Mouse (Mus musculus): Measurements from ENCODE around the gene Tnni3k.

Tnni3k gene

DNA sequence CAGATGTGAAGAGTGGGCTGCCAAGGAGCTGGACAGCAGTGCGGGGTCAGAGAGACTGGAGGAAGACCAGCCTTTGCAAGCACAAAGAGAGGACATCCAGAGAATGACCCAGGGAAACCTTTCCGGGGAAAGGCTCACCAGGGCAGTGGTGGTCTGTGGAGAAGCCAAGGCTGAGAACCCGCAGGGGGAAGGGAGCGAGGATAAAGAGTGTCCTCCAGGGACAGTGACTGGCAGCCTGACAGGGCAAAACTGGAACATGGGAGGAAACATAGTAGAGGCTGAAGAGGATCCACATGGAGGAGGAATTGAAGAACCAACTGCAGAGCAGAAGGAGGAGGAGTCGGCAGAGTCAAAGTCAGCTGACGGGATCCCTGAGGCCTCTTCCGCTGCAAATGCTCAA, 291.1 kb downstream of the Tnni3k start:
- no peak for DNase-seq (ENCODE audit: extremely low spot score)

DNA sequence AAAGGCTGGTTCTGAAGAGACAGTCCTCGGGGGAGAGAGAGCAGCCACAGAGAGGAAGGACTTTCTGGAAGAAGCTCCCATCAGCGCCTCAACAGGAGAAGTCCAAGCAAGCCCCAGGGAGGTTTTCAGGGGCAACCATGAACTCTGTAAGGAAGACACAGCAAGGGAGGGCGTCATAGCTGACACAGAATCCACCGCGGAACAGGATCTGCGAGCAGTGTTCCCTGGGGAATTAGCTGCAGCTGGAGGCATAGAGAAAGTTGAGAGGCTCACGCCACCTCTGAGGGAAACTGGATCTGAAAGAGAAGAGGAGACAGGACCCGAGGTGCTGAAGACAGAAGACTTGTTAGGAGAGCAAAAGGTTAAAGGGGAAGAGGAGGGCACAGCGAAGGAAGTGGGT, 291.8 kb downstream of the Tnni3k start:
- DNase-seq (ENCODE audit: extremely low spot score) = no peak

DNA sequence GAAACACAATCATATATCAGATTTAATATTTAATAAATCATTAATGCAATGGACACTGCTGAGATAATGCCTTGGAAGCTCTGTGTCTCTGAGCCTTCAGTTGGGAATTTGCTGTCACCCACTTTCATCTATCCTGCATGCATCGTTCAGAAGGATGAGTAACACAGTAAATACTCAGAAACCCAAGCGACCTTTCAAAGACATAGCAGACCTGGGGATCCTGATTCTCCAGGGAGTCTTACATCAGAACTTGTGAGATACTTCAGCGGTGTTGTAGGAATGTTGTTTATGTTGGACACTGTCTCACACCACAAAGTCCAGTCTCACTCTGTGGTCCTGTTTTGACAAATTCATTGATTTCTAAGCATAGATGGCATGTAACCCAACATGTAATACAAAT, 294.1 kb downstream of the Tnni3k start:
- no peak for DNase-seq (ENCODE audit: extremely low spot score)

DNA sequence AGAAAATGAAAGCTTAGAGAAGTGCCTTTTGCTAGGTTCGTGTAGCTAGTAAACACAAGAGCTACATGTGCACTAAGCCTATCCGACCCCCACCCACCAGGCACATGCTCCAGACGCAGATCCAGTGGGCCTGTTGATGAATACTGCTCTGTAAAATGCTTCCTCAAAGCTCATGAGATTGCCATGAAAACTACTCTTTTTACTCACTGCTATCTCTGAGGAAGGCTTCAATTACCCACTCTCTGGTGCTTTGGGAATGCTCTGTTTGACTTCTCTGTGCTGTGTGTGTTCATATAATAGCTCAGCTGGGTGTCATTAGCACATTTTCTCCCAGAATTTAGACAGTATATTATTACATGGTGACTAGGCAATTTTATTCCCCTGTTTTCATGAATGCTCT, 297.1 kb downstream of the Tnni3k start:
- DNase-seq (ENCODE audit: extremely low spot score) = no peak

GRCm38 (mm10) chr3:154755225-154755624, 300.0 kb downstream of the Tnni3k start:
- DNase-seq (ENCODE audit: extremely low spot score) = no peak

DNA sequence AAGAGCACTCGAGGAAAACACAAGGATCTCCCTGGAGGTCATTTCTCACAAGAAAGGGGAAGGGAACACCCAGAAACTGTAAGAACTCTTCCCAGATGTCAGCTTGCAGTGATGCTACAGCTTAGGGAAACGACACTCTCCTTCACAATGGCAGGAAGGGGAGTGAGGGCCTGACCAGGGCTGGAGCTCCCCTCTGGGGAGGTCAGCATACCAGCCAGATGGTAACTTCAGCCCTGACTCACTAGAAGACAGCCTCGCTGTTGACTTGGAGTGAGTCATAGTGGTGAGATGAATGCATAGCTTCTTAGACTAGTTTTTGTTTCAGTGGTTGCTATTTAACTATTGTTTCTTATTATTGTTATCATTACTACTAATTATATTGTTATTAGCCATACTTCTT, 300.7 kb downstream of the Tnni3k start:
- DNase-seq (ENCODE audit: extremely low spot score) = no peak

DNA sequence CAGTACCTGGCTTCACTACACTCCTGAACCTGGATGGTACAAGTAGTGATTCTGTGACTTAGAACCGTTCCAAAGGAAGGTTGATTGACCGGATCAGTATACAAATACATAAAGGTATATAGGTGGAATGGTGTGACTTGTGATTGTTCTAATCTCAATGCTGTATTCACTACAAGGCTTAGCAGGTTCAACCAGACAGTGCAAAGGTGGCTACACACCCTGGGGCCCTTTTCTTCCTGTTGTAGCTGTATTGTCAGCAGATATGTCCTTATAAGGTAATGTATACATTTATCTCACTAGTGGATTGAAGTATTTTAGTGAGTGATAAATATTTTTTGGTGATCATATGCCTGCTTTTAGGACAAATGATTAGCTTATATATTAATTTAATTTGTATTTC, 310.9 kb downstream of the Tnni3k start:
- DNase-seq (ENCODE audit: extremely low spot score) = no peak

DNA sequence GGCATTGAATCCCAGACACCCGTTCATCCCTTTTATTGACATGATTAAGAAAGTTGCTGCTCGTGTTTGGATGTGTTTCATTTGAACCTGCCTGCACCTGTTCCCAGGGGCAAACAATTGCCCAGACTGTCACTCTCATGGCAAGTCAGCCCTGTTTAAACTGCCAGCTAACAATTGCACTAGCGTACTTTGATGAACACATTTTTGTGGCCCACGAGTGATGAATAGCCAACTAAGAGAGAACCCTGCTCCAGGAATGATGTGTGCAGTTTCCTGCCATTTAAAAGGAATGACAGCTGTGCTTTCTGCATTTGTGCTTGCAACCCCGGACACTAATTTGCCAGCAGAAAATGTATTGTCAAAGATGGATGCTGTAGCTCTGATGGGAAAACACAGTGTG, 312.3 kb downstream of the Tnni3k start:
- DNase-seq (ENCODE audit: extremely low spot score) = no peak

DNA sequence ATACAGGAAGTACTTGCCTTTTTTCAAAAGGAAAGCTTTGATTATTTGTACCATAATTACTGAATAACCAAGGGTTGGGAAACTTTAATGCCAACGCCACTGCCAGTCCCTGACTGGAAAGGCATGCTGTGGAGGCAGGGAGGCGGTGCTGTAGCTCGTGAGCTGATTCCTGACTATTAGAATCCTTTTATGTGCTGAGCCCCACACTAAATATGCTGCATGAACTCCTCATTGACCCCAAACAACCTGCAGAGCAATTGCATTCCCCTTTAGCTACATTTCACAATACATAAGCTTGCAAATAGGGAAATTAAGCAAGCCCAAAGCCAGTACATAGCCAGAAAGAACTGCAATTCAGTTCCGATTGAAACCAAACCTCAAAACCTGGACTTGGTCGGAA, 313.7 kb downstream of the Tnni3k start:
- no peak for DNase-seq (ENCODE audit: extremely low spot score)
